Mouse (Mus musculus) erythroblast, embryonic 14.5 days (primary cell): ENCODE results near the gene Ovca2.

ENCODE experiments used
- GATA1 ChIP-seq: IDR thresholded peaks from 2 replicates; pipeline ENCODE4 v1.6.1; 2012; ENCODE audit warnings: low read length, inconsistent platforms, mixed read lengths
- TAL1 ChIP-seq: IDR thresholded peaks from 3 replicates; pipeline ENCODE4 v1.6.1; 2012; ENCODE audit warnings: low read length, inconsistent platforms, mixed read lengths

GRCm38 (mm10) chr11:75198792-75199191, 20.2 kb upstream of the Ovca2 start:
- TF ChIP-seq GATA1 (no peak), TAL1 (no peak)
